Mouse (Mus musculus): Measurements from ENCODE around the gene Rnf113a1. TPM values are rescaled to one million over a fixed set of nuclear protein-coding genes. Genes with fewer than 3 reads are reported as not detected.
"Not testable (repeated sequence)": the region's sequence is repeated elsewhere in the genome, so short reads cannot be mapped to it uniquely, and the experiment has no call there.

Gene Rnf113a1
- polyA plus RNA-seq, 1 experiment from 2014 or later = 9.3 TPM

DNA sequence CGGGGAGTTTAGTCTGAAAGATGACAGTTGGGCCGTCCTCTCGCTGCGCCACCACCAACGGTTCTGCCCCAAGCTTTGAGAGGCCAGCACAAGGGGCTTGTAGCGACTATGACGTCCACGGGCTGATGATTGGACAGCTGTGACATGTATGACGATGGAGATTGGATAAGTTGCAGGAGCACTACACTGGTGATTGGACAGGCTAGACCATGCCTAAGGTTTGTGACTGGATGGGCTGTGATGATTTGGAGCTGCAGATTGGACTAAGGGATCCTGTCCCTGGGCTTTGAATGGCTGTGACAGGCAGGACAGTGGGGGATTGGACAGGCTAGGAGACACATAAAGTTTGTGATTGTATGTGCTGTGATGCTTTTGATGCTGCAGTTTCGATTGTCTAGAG, 19.9 kb downstream of the Rnf113a1 start, which contains the start of gene Gm9:
TSS of gene Gm9 (minus strand) at position 101 of the 400 bp plus-strand sequence.
- H3K27me3 ChIP-seq (replicated peaks) = no peaks in the 10 kb centered on the region
- H3K4me1 ChIP-seq (replicated peaks) = no peaks in the 10 kb centered on the region
- WGBS = 87% methylated on average over 10 of the region's 10 CpGs
- no peak for ATAC-seq
- H3K27ac ChIP-seq = no peak within 1 kb of the TSS
- no peak within 1 kb of the TSS for H3K9ac ChIP-seq
- H3K4me3 ChIP-seq (replicated peaks) = no peak within 1 kb of the TSS
- no peaks in the 10 kb centered on the region for H3K36me3 ChIP-seq
- no peak within 1 kb of the TSS for H3K4me2 ChIP-seq (replicated peaks)
- H3K9me3 ChIP-seq = no peaks in the 10 kb centered on the region

DNA sequence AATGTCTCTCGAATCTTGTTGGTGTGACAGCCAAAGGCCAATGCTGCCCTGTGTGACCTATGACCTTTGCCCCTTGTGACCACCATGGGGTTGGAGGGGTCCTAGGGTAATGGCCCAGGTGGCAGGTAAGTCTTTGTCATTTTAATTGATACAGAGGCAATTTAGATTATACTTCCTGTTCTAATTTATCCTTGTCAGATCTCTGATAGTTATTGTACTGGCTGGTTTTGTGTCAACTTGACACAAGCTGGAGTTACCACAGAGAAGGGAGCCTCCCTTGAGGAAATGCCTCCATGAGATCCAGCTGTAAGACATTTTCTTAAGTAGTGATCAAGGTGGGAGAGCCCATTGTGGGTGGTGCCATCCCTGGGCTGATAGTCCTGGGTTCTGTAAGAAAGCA, 31.1 kb downstream of the Rnf113a1 start, which contains the start of gene Rhox1:
TSS of gene Rhox1 (minus strand) at position 101 of the 400 bp plus-strand sequence.
- H3K27ac ChIP-seq; H3K4me1 ChIP-seq (replicated peaks); H3K27me3 ChIP-seq (replicated peaks); H3K4me3 ChIP-seq (replicated peaks); ATAC-seq; H3K9me3 ChIP-seq; H3K4me2 ChIP-seq (replicated peaks); H3K9ac ChIP-seq; H3K36me3 ChIP-seq: not testable (repeated sequence)
- WGBS = 84% methylated on average over 1 of the region's 1 CpGs

Other genes starting within 250 kb of the Rnf113a1 start
- 13.1 and 13.6 TPM in 2 replicates for gene Sept6, start 199.5 kb upstream of the Rnf113a1 start, polyA plus RNA-seq (2015; fragmentation: Nextera tagmentation; extraction: Ambion mirVana)
- not detected in 2 replicates for gene Sowahd, start 142.4 kb upstream of the Rnf113a1 start, polyA plus RNA-seq (2015; fragmentation: Nextera tagmentation; extraction: Ambion mirVana)
- gene Rpl39, start 105.8 kb upstream of the Rnf113a1 start, polyA plus RNA-seq (2015; fragmentation: Nextera tagmentation; extraction: Ambion mirVana) = 517 and 629 TPM in 2 replicates
- 18.3 TPM in 2 replicates for gene Upf3b, start 80.9 kb upstream of the Rnf113a1 start, polyA plus RNA-seq (2015; fragmentation: Nextera tagmentation; extraction: Ambion mirVana)
- 11.4 and 12.3 TPM in 2 replicates for gene Nkap, start 64.5 kb upstream of the Rnf113a1 start, polyA plus RNA-seq (2015; fragmentation: Nextera tagmentation; extraction: Ambion mirVana)
- 0.11 TPM in 1 of 2 replicates, not detected in the other for gene Akap14, start 22.4 kb upstream of the Rnf113a1 start, polyA plus RNA-seq (2015; fragmentation: Nextera tagmentation; extraction: Ambion mirVana)
- 385 and 424 TPM in 2 replicates for gene Ndufa1, start 82 bp upstream of the Rnf113a1 start, polyA plus RNA-seq (2015; fragmentation: Nextera tagmentation; extraction: Ambion mirVana)
- not detected in 2 replicates for gene Gm9, start 19.8 kb downstream of the Rnf113a1 start, polyA plus RNA-seq (2015; fragmentation: Nextera tagmentation; extraction: Ambion mirVana)
- gene Rhox1, start 31.0 kb downstream of the Rnf113a1 start, polyA plus RNA-seq (2015; fragmentation: Nextera tagmentation; extraction: Ambion mirVana) = not detected in 2 replicates
- not detected in 2 replicates for gene Rhox2a, start 53.7 kb downstream of the Rnf113a1 start, polyA plus RNA-seq (2015; fragmentation: Nextera tagmentation; extraction: Ambion mirVana)
- gene Rhox3a, start 58.7 kb downstream of the Rnf113a1 start, polyA plus RNA-seq (2015; fragmentation: Nextera tagmentation; extraction: Ambion mirVana) = not detected in 2 replicates
- not detected in 2 replicates for gene Rhox4a, start 74.1 kb downstream of the Rnf113a1 start, polyA plus RNA-seq (2015; fragmentation: Nextera tagmentation; extraction: Ambion mirVana)
- not detected in 2 replicates for gene Rhox3a2, start 188.8 kb downstream of the Rnf113a1 start, polyA plus RNA-seq (2015; fragmentation: Nextera tagmentation; extraction: Ambion mirVana)
- gene Rhox4a2, start 199.6 kb downstream of the Rnf113a1 start, polyA plus RNA-seq (2015; fragmentation: Nextera tagmentation; extraction: Ambion mirVana) = not detected in 2 replicates
- not detected in 2 replicates for gene Rhox2b, start 220.8 kb downstream of the Rnf113a1 start, polyA plus RNA-seq (2015; fragmentation: Nextera tagmentation; extraction: Ambion mirVana)
- not detected in 2 replicates for gene Rhox4b, start 241.2 kb downstream of the Rnf113a1 start, polyA plus RNA-seq (2015; fragmentation: Nextera tagmentation; extraction: Ambion mirVana)